Mouse (Mus musculus) v-Abl transformed pro-B cells (cell line): ENCODE data around the gene Itpkb.

Experiments
- in situ Hi-C, 2 experiments: fragments of 400-800 bp; cut with MboI; formaldehyde crosslinking; loops; one replicate each; pipeline ENCODE4 v1.15.1; 2025; ENCODE audit not compliant: unreplicated experiment in 2 of 2

Itpkb gene

DNA sequence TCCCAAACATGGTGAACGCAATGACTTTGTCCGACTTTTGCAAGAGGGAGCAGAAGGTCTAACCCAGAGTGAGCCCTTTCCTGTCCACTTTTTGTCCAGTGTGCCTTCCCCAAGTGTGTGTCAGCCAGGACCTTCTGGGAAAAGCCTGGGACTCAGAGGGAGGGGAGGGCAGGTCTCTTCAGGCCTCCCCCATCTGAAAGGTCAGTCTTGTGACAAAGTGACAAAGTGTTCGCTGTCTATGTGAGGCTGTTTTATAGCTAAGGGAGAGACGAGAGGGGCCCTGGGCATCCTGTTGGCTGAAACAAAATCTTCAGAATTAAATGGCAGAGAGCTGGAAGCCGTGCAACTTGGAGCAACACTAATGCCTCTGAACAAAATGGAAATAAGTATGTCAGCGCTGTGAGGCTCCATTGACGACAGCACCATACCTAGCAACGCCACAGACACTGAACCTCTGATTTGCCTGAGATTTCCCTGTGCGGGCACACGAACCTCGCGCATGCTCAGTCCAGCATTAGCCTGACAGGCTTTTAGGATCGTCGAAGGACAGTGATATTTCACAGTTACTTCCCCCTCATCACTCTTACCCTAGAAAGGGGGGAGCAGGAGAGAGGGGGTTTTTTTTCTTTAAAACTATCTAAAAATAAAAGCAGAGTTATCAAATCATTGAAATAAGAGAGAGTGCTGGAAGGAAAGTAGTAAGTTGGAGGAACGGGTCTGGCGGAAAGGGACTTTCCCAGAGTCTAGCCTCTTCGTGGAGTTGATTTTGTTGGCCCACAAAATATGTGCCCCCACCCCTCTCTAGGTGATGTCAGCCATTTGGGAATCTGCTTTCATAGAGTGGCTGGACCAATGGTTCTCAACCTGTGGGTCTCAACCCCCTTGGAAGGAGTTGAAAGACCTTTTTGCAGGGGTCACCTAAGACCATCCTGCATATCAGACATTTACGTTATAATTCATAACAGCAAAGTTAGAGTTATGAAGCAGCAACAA lies 77.7 kb downstream of the Itpkb start:
- in situ Hi-C loops, result loop anchor here (5.0 to 10.0 kb wide), 3 partner anchors 76 to 136 kb away; partner anchors contain the start of gene Itpkb (in 1 of the 2)

DNA sequence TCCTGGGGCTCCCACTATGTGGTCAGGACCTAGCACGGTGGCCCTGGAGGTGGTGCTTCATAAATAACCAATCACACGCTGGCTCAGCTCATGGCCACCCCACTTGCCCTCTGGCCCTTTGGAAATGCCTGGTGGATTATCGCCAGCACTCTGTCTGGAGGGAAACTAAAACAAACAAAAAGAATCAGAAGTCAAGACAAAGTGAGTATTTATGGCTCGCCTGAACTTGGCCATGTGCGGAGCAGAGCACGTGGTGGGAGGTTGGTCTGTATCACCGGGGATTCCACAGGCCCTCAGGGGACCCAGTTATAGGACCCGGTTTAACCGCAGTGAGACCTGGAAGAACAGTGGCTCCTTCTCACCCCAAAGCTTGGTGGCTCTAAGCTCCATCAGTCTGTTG lies 78.5 kb downstream of the Itpkb start:
- in situ Hi-C loops, result loop anchor here (5.0 to 10.0 kb wide), 3 partner anchors 77 to 137 kb away; partner anchors contain the start of gene Itpkb (in 1 of the 2)

DNA sequence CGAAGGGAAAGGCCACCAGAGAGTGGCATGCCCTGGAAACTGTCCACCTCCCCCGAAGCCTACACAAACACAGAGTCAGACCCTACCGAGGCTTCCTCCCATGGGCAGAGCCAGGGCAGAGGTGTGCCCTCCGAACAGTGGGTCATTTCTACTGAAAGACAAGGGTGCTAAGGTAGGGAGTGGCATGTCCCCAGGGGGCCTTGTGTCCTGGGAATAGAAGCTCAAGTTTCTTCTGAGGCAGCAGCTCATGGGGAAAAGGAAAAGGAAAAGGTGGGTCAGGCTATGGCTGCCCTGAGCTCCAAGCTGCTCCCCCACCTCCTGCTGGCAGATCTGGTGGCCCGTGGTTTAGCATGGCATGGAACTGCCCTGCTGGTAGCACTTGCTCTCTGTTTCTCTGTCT lies 79.5 kb downstream of the Itpkb start:
- in situ Hi-C loops, result loop anchor here (5.0 to 10.0 kb wide), 4 partner anchors 77 to 545 kb away; partner anchors contain the start of gene Itpkb (in 1 of the 2)

DNA sequence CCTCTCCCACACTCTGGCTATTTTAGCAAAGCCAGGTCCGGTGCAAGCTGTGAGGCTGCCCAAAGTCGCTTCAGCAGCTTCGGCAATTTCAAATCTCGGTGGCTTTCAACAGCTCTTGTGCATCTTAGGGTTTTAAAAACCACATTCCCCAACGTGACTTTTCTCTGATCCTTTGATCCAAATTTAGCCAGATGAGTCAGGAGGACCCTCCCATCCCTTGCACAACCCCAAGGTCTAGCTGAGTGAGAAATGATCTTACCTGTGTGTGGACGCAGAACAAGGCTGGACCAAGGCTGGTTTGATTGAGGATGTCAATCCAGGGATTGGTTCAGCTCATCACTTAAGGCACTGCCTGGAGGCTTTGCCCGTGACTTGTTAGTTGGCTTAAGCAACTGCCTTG lies 80.0 kb downstream of the Itpkb start:
- in situ Hi-C loops, result loop anchor here in 1 of 2 experiments (10.0 kb wide), 1 partner anchor 546 kb away; no protein-coding TSS in a partner anchor

DNA sequence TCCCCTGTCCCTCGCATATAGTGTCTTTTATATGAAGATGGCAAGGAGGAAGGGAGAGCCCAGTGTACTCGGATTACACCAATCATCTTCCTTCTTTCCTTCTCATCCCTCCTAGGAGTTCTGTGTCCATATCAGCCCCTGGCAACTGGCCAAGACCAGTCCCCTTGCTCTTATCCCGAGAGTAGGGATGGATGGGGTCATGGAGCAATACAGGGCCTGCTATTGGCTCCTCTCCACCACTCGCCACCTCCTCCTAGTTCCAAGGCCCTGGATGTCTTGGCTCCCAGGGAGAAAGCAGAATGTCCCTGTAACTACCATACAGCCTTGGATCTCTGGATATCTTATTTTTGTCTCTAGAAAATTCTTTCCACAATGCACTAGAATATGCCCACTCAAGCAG lies 84.8 kb downstream of the Itpkb start:
- in situ Hi-C loops, result loop anchor here in 1 of 2 experiments (10.0 kb wide), 1 partner anchor 550 kb away; no protein-coding TSS in a partner anchor

DNA sequence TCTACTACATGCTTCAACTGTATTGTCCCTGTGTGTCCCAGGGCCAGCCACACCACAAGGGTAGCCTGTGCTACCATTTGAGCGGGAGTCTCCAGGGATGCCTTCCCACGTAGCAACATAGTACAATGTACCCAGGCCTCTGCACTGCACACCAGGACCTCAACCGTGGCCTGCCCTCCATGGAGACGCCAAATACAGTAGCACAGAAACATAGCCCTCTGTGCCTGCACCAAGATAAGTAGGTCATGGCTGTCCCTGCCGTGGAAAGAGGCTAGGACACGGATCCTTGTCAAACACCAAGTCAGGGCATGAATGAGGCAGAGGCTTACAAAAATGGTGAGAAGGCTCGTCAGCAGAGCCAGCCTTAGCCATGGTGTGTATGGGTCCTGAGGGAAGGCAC lies 85.6 kb downstream of the Itpkb start:
- in situ Hi-C loops, result loop anchor here in 1 of 2 experiments (10.0 kb wide), 1 partner anchor 551 kb away; no protein-coding TSS in a partner anchor

DNA sequence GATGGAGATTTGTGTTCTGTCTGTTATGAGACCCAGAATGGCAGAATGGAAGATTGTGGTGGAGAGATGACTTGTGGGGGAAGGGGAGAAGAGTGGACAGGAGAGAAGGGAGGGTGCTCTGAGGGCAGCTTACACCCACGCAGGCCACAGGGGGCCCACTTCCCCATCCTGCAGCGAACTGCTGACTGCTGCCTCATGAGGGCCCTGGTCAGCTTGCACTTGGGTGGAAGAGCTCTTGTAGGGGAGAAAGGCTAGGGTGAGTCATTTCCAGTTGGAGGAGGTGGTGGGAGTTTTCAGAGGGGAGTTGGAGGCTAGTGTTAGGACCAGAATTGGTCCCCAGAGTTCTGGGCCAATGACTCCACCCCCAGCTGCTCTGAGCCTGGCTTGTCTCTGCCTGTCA lies 86.8 kb downstream of the Itpkb start:
- in situ Hi-C loops, result loop anchor here in 1 of 2 experiments (10.0 kb wide), 1 partner anchor 552 kb away; no protein-coding TSS in a partner anchor

DNA sequence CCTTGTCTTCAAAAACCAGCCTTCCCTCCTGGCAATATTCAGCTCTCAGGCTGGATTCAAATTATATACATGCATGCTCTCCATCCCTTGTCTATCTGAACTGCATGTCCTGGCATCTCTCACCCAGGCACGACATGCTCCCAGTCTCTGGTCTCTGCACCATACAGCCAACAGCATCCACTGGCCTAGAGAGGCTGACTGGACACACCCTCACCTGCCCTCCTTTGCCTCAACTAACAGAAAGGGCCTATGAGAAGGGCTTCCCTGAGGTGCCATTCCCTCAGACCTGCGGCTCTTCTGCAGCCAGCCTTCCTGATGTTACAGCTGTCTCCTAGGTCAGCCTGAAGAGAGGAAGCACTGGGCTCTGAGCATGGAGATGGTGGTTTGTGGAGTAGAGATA lies 88.8 kb downstream of the Itpkb start:
- in situ Hi-C loops, result loop anchor here in 1 of 2 experiments (10.0 kb wide), 1 partner anchor 554 kb away; no protein-coding TSS in a partner anchor

DNA sequence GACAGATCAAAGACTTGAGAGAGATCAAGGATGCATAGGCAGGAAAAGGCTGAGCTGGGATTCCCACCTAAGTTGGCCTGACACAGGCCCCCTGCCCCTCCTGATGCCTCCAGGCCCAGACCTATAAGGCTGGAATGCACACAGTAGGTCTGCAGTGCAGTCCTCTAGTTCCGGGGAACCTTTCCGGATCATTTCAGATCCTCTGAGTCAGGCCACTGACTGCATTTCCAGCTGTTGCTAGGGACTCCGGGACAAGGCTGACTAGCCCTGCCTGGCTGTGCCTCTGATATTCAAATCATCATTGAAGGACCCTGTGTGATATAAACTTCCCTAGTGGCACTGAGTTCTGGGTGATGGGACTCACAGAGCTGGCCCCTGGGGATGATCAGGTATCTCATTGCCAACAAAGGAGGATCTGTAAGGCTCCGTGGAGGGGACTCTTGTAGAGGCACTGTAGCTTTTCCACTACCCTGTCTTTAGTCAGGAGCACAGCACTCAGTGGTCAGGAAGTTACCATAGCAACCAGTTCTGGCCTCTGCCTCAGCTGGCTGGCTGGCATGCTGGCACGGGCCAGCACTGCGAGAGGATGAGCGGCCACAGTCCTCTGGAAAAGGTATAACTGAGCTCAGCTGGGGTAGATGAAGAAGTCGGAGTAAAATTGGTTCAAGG lies 90.3 kb downstream of the Itpkb start:
- in situ Hi-C loops, result loop anchor here (5.0 to 10.0 kb wide), 3 partner anchors 153 to 563 kb away; no protein-coding TSS in a partner anchor

DNA sequence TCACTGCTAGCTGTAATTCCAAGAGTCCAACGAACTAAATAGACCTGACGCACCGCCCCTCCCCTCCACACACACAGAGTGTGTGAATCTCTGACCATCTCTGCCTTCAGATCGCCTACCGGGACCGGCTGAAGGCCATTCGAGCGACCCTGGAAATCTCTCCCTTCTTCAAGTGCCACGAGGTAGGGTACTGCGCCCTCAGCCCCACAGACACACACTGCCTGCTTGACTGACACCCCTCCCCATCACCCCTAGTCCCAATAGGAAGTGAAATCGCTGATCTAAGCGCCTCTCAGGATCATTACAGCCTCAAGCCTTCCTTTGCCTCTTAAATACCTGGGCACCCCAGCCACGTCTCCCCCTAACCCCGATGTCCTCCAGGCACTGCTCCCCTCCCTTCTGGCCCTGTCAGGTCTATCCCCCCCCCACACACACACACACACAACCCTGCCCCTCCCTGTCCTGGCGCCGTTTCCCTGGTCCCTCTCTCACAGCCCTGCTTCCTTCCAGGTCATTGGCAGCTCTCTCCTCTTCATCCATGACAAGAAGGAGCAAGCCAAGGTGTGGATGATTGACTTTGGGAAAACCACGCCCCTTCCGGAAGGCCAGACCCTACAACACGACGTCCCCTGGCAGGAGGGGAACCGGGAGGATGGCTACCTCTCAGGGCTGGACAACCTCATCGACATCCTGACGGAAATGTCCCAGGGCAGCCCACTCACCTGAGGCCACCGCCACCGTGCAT lies 91.1 kb downstream of the Itpkb start:
- in situ Hi-C loops, result loop anchor here (5.0 to 10.0 kb wide), 3 partner anchors 154 to 564 kb away; no protein-coding TSS in a partner anchor

DNA sequence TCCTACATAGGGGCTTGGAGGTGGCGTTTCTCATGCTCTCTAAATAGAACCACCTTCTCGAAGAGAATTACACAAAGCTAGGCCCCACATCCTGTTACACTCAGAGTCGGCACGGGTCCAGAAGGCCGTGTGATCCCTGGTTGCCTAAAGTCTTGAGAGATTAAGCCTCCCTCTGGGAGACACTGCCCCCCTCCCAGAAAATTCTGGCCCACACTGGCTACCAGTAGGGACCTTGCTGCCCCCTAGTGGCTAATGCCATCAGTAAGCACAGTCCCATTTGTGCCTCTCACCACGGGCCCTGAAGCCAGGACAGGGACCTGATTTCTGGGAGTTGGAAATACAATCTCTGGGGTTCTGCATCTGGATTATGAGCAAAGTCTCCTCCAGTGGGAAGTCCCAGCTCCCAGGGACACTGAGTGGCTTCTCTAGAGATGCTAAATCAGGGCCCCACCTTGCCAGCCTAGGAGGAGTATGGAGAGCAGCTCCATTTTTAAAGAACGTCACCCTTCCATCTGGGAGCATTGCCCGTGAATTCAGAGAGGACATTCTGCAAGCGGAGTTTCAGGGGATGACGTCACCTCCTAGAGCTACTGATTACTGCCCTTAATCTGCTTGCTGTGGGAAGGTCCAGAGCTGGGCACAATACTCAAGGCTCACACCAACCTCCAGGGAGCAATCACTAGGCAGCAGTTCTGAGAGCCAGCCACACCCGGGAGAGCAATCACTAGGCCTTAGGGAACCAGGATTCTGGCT lies 92.0 kb downstream of the Itpkb start:
- in situ Hi-C loops, result loop anchor here (5.0 to 10.0 kb wide), 3 partner anchors 155 to 565 kb away; no protein-coding TSS in a partner anchor

DNA sequence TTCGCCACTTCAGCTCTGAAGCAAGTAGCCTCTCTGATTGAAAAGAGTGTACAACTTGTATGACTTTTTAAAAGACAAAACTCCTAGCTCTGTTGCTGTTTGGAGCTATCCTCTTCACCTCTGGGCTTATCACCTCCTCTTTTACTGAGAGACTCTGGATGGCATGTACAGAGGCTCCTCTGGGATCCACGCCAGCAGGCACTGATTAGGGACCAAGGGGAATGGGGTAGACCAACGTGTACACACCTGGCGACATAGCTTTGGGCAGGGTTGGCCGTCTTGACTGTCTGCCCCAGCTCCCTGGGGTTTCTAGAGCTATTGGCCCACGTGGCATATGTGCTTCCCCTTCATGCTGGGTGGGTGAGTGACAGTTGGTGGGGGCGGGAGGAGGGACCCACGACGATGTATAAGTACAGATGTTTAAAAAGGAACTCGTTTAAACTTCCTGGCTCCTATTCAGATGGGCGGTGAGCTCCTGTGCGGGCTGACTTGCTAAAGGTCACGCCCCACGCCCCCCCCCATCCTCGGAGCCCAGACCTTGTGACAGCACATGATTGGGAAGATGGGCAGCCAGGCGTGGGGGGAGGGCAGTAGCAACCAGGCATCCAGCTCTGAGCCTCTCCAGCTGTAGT lies 92.8 kb downstream of the Itpkb start:
- in situ Hi-C loops, result loop anchor here (5.0 to 10.0 kb wide), 3 partner anchors 156 to 566 kb away; no protein-coding TSS in a partner anchor

DNA sequence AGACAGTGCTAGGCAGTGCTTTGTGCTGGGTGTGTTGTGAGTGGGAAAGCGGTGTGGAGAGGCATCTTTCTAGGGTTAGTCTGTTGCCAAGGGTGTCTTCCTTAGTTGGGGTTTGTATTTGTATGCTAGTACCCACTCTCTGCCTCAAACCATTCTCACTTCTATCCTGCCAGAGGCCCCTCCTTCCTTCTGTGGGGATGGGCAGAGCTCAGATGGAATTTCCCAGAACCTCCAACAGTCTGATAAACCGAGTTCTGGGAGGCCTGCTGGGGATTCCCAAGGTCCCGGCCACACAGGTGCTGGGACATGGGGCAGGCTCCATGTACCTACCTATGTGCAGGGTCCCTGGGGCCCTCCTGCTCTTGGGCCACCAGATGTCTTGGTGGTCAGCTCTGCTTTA lies 93.6 kb downstream of the Itpkb start:
- in situ Hi-C loops, result loop anchor here (5.0 to 10.0 kb wide), 3 partner anchors 157 to 567 kb away; no protein-coding TSS in a partner anchor

DNA sequence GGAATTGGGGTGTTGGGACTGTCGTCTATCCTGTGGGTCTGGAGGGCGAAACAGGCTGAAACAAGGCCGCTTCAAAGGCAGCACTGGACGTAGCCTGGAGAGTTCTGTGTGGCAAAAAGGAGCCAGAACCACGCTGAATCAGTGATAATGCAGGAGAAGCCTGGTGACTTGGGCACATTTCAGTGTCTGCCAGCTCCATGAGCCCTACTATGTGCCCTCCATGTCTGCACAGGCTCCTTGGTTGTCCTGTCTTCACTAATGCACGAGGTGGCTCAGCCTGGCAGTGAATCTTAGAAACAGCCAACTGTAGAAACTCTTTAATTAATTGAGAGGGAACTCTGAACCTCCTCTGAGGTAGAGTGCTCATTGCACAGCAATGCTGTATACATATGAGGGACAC lies 96.1 kb downstream of the Itpkb start:
- in situ Hi-C loops, result loop anchor here in 1 of 2 experiments (10.0 kb wide), 1 partner anchor 252 kb away; no protein-coding TSS in a partner anchor

DNA sequence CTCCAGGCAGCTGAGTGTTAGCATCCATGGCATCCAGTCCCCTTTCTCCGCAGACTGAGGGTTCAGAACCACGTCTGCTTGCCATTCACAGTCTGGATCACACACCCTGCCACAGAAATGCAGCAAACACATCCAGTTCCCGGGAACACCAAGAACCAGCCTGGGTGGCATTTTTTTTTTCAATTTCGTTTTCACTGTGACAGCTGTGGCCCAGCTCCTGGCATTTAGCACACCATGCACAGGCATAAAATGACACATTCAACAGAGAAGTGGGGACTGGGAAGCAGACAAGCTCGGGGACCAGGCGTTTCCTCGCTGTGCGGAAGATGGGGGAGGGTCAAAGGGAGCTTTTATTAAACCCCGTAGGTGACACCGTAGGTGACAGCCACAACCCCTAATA lies 97.4 kb downstream of the Itpkb start:
- in situ Hi-C loops, result loop anchor here in 1 of 2 experiments (10.0 kb wide), 1 partner anchor 253 kb away; no protein-coding TSS in a partner anchor

DNA sequence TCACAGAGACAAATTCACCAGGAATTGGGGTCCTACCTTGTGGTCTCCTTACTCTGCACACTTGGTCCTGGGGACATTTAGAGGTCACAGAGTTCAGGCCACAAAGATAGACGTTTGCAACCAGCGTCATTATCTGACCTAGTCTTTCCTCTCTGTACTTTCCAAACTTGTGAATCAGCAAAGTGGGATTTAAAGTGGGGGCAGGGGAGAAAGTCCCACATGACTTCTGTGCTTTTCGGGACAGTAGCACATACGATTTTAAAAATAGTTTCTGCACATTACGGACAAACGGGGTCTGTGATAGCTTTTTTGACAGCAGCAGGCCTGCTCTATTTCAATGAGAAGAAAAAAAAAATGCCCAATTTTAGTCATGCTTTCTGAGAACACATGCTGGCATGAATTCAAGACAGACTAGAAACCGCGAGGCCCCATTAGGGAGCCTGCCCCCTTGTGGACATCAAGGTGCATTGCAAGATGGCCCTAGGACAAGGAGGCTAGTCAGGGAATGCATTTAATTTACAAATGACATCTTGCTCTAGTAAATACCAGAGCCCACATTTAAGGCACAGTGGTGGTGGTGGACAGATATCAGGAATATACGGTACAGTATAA lies 97.9 kb downstream of the Itpkb start:
- in situ Hi-C loops, result loop anchor here in 1 of 2 experiments (10.0 kb wide), 1 partner anchor 253 kb away; no protein-coding TSS in a partner anchor

DNA sequence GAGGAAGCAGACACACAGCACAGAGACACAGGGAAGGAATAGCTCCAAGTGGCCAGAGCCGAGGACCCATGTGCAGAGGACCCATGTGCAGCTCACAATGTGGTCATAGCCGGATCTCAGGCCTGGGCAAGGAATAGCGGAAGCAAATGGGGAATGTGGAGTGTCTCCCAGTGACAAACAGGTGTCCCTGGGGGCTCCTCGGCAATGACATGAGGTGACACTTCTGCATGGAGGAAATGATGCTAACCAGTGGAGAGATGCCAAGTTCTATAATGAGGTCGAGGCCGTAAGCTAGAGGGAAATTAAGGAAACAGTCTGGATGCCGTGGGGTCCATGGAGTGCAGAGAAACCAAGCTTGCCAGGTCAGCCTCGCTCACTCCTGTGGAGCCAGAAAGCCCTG lies 98.6 kb downstream of the Itpkb start:
- in situ Hi-C loops, result loop anchor here in 1 of 2 experiments (10.0 kb wide), 1 partner anchor 254 kb away; no protein-coding TSS in a partner anchor

DNA sequence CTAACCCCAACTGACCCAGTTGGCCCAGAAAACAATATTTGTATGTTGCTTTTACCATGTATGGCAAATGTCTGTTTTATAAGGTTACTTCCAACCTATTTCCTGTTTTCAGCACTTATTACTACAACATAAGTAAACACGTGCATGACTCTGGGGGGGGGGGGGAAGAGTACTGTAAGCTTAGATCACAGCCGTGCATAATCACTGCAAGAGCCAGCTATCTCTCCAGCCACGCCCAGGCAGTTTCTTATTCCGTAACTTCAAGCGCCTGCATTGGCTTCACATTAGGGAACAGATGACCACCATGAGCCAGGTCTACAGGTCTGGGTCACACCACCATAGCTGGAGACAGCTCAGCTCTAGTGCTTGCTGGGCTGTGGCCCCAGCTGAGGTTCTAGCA lies 99.5 kb downstream of the Itpkb start:
- in situ Hi-C loops, result loop anchor here in 1 of 2 experiments (5.0 to 10.0 kb wide), 2 partner anchors 255 to 337 kb away; no protein-coding TSS in a partner anchor
